Mouse (Mus musculus) liver, adult (tissue): ENCODE measurements at regions not wholly inside any gene's neighbourhood (a gene's known extent, or its start where the extent isn't known, plus 50 kb on each side); places are given as distances from the start of the nearest gene placed in this dataset.

Experiments
- GATA4 ChIP-seq: IDR thresholded peaks from 2 replicates; pipeline ENCODE4 v1.6.1; 2014; ENCODE audit warnings: mild to moderate bottlenecking, low read length; ENCODE audit not compliant: insufficient replicate concordance

DNA sequence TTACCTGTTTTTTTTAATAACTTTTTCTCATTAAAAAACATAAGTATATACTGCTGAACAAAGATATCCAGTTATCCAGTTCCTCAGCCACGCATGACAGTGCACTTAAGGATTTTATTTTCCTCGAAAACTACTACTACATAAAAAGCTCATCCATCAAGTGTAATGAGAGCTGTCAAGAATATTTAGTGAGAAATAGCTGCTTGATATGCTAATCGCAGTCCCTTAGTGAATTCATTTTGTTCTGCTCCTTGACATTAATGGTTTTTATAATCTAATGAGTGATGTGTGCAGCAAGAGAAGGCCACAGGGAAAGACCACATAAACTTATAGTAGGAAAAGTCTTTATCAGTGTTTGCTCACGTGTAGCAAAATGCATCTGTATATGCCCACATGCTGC is 754.0 kb upstream of the Slc39a10 start:
- no peak for TF ChIP-seq GATA4

DNA sequence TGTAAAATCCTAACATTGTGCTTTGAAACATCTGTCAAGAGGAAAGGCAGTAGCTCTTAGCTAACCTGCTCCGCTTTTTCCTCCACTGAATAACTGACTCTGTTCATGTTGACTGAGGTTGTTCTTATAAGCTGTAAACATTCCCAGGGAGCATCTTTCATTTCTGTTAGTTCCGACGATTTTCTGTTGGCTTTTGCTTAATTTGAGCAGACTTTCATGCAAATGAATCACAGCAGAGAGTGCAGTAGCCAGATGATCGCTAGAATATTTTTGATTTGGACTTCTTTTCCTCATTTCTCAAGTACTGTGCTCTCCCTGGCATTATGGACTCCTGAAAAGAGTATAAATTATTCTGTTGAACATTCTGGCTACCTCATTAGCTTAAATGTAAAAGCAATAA is 713.9 kb upstream of the Slc39a10 start:
- no peak for TF ChIP-seq GATA4

DNA sequence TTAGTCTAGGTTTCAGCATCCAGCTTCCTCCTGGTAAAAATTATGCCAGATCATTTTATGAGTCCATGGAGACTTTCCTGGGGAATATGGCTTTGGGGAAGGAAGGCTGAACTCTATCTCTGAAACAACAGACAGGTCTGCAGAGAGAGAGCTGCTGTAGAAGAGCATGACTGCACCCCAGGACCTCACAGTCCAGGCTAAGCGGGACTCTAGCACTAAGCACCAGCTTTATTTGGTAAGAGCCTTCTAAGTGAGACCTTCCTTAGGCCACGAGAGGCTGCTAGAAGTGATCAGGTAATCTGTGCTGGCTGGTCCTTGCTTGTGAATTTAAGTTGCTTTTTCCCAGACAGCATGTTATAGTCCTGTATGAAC is 711.3 kb upstream of the Slc39a10 start:
- TF ChIP-seq GATA4 = no peak

DNA sequence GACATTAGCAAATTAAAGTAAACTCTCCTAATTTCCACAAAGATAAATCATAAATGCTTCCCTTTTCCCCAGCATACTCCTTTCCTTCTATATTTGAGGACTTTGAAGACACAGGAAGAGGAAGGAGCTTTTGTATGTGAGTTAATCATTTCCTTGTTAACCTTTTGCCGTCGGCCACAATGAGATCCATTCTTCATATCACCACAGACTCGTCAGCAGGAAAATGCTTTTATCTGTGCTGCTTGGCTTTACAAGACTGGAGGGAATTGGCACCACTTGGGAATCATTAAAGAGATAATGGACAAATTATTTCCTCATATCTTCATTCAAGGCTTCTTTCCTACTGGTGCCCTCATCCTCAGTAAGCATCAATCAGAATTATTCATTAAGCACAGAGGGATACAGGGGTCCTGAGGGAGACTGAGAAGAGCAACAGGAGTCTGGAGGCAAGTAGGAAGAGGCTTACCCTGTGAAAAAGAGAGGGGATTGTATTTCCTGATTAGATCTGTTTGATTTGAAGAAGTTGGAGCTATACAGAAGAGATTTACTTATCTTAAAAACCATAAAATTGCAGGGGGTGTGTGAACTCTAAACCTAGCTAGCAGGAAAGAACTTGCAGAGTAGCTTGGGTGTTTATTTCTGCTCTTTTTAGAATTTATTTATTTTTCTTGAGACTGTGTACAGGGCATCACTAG is 710.8 kb upstream of the Slc39a10 start:
- TF ChIP-seq GATA4 = no peak

DNA sequence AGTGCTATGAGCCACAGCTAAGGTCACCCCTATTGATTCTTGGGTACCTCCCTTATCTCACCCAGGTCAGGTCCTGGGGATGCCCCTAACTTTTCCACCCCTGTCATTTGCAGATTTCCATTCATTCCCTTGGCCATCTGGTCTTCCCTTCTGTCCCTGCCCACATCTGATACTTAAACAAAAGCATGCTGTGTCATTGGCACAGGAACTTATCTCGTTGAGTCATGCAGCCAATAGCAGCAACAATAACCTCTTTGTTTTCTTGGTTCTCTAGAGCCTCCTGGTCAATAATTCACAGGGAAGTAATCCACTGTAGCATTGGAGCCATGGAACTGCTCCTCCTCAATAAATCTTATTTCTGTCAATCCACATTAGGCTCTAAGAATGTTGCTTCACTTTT is 653.0 kb upstream of the Slc39a10 start:
- no peak for TF ChIP-seq GATA4

DNA sequence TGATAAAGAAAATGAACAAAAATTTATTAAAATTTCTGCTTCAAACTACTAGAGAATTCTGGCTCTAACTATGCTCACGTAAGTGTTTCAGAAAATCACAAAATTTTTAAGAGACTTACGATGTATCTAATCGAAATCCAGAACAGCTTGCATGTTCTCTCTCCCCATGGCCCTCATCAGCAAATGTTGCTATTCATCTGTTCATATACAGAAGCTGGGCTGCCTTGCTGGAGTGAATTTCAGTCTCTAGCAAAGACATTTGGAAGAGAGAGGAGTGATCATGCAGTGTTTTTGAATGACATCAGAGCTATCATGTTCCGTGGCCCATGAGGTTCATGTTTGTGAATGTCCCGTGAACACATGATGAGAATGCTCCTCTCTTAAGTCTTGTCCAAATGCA is 618.8 kb upstream of the Slc39a10 start:
- TF ChIP-seq GATA4 = no peak

DNA sequence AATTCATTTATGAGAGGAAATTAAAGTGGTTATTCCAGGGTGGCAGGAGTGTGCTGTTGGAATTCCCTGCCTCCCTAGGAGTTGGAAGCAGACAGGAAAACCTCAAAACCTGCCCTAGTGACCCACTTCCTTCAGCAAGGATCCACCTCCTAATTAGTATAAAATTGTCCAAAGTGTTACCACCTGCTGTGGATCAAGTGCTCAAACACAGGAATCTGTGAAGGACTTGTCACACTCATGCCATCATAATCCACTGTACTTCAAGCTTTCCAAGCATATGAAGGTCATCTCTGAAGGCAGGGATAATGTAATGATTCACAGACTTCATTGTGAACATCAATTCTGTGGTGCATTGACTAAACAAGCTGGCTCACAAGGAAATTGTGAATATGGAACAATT is 615.1 kb upstream of the Slc39a10 start:
- no peak for TF ChIP-seq GATA4

DNA sequence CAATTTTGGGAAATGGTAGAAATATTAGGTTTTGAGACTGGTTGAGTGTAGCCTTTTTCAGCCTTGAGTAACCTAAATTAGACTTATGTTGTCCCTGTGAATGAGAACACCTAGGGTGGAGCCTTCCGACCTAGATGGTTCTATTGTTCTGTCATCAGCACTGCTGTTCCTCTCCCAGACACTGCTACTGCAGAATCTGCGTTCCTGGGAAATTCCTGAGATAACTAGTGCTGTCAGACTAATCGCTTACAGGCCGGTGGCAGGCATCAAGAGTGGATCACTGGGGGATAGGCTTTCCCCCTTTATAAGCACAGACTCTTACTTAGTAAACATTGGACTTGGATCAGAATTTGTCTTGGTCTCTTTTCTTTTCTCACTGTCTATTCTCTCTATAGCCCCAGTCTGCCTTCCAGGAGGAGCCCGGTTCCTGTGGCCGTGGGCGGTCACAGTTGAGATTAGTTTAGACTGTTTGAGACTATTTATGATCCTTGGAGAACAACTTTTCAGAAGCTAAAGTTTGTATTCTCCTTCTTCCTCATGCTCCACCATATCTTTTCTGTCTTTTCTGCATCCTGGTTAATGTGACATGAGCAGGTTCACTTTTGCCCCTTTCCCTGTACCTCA is 596.0 kb upstream of the Slc39a10 start:
- no peak for TF ChIP-seq GATA4

DNA sequence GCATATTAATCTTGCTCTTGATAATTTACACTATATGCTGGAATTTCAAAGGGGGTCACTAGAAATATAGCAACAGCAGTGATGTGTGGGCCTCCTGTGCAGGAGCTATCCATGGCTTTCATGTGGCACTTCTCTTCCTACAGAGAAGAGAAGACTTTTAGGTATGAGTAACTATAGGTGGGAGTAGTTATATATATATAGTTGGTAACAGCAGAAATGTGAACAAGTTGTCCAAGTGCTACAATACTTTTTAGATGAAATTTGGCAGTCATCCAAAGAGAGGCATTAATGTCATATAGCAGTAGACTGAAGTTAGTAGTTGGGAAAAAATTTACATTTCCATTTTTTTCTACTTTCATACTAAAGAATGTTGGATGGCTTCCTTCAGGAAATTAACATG is 593.4 kb upstream of the Slc39a10 start:
- TF ChIP-seq GATA4 = no peak

DNA sequence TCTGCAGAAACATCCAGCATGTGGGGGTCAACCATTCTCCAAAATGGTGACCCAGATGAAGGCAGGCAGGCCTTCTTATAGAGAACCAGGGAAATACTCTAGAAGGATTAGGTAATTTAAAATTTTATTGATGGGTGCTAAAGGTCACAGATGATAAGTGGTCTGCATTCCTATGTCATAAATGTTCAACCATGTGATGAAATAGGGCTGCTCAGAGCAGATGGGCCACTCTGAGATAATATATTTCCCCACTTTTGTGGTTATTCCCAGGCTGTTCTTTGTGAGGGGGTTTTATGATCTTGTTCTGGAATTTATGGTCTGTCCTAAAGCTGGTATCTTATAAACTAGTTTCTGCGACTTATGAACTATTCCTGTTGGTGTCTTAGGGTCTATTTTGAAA is 586.4 kb upstream of the Slc39a10 start:
- no peak for TF ChIP-seq GATA4

DNA sequence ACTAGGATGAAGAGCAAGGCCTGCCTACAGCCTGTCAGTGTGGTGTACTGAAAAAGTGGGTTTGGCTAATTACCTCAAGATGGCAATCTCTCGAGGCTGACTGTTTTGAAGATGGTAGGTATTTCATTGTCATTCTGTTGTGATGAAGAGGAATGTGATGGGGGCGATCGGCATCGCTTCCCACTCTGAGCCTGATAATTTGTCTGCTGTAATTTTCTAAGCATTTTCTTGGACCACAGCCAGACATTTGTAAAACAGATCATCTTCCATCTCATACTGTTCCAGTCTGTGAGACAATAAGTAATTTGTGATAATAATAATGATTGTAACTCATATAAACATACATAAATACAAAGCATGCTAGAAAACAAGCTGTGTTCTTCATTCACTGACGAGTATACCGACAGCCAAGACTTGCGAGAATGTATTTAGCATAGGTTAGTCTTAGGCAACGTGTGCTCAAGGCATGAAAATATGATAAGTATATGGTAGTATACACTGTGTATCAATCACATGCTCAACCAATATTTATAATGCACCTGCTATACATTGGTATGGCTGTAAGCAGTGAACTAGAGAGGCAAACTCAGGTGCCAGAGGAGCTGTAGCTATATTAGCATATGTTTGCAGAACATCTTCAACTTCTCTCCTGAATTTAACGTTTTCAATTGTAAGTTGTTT is 574.1 kb upstream of the Slc39a10 start:
- no peak for TF ChIP-seq GATA4

DNA sequence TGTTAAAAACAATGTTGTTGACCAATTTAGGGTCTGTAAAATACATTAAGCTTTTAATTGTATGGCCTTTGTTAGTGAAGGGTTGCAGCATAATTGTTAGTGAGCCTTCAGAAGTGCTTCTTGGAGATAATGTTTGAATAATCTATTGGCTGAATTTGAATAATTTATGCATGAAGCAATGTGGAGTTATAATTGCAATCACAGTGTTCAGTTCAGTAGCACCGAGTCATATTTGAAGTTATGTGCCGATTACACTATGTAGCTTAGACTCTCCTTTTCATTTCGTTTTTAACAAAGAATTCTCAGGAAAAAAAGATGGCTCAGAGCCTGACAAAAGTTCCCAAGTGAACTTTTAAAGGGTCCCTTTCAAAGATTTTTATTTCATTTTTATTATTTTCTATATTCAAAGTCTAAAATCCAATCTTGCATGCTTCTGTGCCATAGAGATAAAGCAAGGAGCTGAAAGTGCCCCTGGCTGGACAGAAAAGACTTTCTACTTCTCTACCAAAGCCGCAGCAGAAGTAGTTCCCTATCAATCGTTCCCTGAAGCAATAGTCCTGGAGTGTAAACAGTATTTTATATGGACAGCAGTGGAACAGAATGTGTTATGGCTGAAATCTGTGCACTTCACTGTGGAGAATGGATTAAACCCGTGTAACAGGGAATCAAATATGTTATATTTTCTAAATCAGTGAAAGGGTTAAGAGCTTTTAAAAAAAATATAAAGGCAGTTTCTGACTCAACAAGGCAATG is 556.3 kb upstream of the Slc39a10 start:
- TF ChIP-seq GATA4 = no peak

DNA sequence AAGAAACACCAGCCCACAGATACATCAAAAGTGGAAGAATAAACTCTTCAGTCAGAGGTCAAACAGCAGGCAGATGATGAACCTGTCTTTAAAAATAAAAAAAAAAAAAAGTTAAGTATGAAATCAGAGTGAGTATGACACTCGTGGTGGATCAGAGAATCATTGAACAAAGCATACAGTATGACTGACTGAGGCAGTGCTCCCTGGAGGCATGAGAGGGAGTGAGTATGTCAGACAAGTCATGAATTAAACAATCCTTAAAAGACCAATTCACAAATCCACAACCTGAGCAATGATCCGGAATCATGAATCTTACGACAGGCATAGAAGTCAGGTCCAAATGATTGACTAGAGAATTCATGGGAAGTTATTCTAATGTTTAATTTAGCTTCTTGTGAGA is 555.4 kb upstream of the Slc39a10 start:
- TF ChIP-seq GATA4 = no peak

DNA sequence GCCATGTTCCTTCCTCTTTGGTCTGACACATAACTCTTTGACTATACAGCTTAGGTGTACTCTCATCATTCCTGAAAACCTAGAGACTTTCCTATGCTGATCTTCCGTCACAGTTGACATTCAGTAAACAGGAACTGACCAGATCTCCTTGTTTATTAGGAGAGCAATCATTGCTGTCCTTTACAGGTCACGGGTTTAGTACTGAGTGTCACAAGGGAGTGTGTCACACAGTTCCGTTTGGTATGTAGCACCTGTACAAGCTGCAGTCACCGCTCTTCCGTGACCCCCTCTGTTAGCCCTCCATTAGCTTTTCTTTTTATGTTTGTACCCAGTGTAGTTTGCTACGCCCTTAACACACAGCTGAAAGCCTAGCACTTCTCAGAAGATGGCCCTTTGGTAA is 553.4 kb upstream of the Slc39a10 start:
- TF ChIP-seq GATA4 = no peak

DNA sequence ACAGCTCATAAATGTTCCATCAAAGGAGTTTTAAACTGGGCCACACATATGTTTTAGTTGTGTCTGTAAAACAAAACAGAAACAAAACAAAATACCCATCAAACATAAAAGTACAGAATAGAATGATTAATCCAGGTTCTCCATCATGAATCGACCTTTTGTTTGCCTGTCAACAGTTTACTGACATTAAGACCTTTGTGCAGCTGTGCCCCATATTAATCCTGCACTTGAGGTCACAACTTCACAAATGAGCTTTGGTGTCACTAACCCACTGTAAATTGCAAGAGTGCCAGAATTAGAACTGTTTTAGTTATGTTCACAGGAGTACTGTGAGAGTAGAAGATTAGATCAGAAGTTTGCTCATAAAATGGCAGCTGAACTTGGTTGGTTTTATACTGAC is 540.2 kb upstream of the Slc39a10 start:
- no peak for TF ChIP-seq GATA4

DNA sequence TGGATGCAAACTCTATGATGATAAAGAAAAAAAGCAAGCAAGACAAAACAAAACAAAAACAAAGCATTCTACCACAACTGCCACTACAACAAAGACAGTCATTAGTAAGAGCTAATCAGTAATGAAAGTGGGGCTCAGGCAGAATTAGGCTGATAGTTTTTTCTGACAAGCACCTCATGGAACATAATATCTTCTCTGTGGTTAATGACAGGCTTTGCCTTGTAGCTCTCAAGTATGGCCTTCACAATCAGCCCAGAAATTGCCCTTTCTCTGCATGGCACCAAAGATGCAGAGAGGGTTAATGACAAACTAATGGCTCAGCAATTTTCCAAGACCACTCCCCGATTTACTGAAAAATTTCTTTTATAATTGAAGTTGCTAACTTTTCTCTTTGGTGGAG is 512.5 kb upstream of the Slc39a10 start:
- TF ChIP-seq GATA4 = no peak
